Mouse (Mus musculus): ENCODE results near the gene Gpatch4. TPM values are rescaled to one million over a fixed set of nuclear protein-coding genes. Genes with fewer than 3 reads are reported as not detected.

Gpatch4 gene
- 36.6 and 42.6 TPM in 2 replicates for polyA plus RNA-seq (2015; fragmentation: Nextera tagmentation; extraction: Ambion mirVana)

DNA sequence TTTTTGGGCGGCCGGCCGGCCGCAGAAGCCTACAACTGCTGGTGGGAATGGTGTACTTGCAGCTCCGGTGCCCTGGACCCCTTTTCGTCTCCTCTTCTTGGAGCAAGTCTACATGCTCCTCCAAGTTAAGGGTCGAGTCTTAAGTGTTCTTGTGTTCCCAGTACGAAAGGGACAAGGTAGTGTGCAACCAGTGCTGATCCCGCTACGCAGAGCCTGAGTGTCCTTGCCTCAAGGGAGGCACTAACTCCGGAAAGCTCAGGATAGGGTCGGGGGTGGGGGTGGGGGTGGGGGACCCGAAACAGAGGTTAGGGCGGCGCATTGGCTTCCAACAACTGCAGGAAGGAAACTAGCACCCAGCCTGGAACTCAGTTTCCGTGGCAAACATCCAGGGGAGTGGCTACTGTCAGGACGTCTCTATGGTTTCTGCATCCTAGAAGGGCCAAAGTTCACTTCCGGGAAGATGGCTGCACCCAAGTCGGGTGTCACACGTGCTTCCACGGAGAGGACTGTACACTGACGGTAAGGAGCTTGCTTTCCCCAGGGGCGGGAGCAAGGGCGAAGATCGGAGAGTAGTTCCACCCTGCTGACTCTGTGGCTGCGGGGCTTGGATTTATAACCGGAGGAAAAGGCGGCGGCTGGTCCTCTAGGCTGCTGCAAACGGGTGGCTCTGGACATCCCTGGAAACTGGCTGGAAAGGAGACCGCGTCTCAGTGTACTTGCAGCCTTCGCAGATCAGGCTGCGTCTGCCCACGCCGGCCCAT, at the start of gene Gpatch4:
Gene Gpatch4 (plus strand): TSS at position 448 of the 761 bp plus-strand sequence.
- WGBS = 11% methylated on average over 36 of the region's 36 CpGs
- 0 out of 2 replicates have a peak, but pooled peaks cover 4% of the 10 kb centered on the region for H3K36me3 ChIP-seq
- H3K4me2 ChIP-seq = peak within 1 kb of the TSS; percentile 79
- peak within 1 kb of the TSS; percentile 54 for H3K9ac ChIP-seq (replicated peaks)
- H3K27me3 ChIP-seq (replicated peaks) = peaks cover 25% of the 10 kb centered on the region
- peak within 1 kb of the TSS; percentile 72 for H3K4me3 ChIP-seq (replicated peaks)
- peak; percentile 97 for ATAC-seq (ENCODE audit: low FRiP score)
- peaks cover 16% of the 10 kb centered on the region for H3K4me1 ChIP-seq
- H3K27ac ChIP-seq (replicated peaks) = peak within 1 kb of the TSS; percentile 72
- no peaks in the 10 kb centered on the region for H3K9me3 ChIP-seq (replicated peaks)

DNA sequence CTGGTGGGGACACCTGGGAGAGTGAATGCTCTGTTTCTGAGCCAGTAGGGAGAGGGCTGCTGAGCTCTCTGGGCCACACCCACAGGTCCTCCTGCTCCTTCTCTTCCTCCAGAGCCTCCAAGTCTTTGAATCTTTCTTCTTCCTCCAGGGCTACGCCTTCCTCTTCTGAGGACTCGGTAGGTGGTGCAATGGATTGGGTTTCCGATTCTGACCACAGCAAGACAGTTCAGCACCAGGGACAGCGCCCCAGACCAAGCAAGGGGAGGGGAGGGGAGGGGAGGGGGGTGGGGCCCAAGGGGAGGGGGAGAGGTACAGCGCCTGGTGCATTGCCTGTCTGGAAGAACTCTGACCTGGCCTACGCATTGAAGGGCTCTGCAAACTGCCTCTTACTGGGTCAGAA, 49.5 kb upstream of the Gpatch4 start:
- no peak for ATAC-seq (ENCODE audit: low FRiP score)
- H3K27ac ChIP-seq (replicated peaks) = no peak overlapping the region
- WGBS = 12% methylated on average over 3 of the region's 6 CpGs
- H3K4me1 ChIP-seq = peaks cover 22% of the 10 kb centered on the region
- H3K9ac ChIP-seq (replicated peaks) = no peak overlapping the region
- H3K9me3 ChIP-seq (replicated peaks) = no peaks in the 10 kb centered on the region
- H3K4me2 ChIP-seq = no peak overlapping the region
- H3K4me3 ChIP-seq (replicated peaks) = no peak overlapping the region
- H3K36me3 ChIP-seq = no peaks in the 10 kb centered on the region
- H3K27me3 ChIP-seq (replicated peaks) = peaks cover 71% of the 10 kb centered on the region

DNA sequence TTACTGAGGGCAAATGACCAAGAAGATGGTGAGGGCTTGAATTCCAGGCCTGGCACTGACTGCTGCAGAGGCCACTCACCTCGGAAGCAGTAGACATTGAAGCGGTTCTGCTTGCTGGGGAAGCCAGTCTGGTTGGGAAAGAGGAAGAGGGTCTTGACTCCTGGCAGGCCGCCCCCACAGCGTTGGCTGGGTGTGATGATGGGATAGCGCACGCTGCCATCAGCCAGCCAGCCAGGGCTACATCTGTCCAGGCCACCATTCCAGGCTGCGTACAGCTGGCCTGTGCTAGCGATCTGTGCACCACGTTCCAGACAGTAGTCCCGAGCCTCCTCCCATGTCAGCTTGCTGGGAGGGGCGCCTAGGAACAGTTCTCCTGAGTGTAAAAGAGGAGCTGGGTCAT, 47.6 kb upstream of the Gpatch4 start:
- peaks cover 34% of the 10 kb centered on the region for H3K4me1 ChIP-seq

DNA sequence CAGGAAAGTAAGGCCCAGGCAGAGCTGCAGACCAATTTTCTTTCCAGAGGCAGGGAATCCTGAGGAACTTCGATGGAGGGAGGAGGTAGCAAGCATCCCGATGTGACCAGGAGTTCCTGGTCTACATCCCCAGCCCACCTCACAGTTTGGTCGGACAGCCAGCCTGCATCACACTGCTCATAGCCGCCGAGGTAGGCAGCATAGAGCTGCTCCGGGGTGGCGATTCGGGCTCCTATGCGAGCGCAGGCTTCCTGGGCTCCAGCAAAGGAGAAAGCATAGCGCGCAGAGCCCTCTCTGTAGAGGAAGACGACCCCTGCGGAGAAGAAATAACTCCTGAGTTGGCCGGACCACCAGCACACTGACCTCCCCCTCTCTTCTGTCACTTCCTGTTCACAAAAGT, 46.5 kb upstream of the Gpatch4 start:
- no peak overlapping the region for H3K27ac ChIP-seq (replicated peaks)
- peak overlapping the region; percentile 92 for H3K4me2 ChIP-seq
- H3K4me1 ChIP-seq = peaks cover 42% of the 10 kb centered on the region
- no peak for ATAC-seq (ENCODE audit: low FRiP score)
- peak overlapping the region; percentile 47 for H3K4me3 ChIP-seq (replicated peaks)
- WGBS = 3% methylated on average over 15 of the region's 15 CpGs
- H3K36me3 ChIP-seq = no peaks in the 10 kb centered on the region
- peaks cover 93% of the 10 kb centered on the region for H3K27me3 ChIP-seq (replicated peaks)
- H3K9me3 ChIP-seq (replicated peaks) = no peaks in the 10 kb centered on the region
- 0 out of 2 replicates have a peak overlapping the region, but pooled peaks have one; percentile 54 for H3K9ac ChIP-seq (replicated peaks)

More for the DNA sequence above, 47.6 kb upstream of the Gpatch4 start:
- no peak overlapping the region for H3K27ac ChIP-seq (replicated peaks)
- H3K36me3 ChIP-seq = no peaks in the 10 kb centered on the region
- WGBS = 24% methylated on average over 11 of the region's 11 CpGs
- H3K9me3 ChIP-seq (replicated peaks) = no peaks in the 10 kb centered on the region
- no peak overlapping the region for H3K4me3 ChIP-seq (replicated peaks)
- ATAC-seq (ENCODE audit: low FRiP score) = no peak
- H3K4me2 ChIP-seq = no peak overlapping the region
- H3K27me3 ChIP-seq (replicated peaks) = peaks cover 88% of the 10 kb centered on the region
- no peak overlapping the region for H3K9ac ChIP-seq (replicated peaks)

DNA sequence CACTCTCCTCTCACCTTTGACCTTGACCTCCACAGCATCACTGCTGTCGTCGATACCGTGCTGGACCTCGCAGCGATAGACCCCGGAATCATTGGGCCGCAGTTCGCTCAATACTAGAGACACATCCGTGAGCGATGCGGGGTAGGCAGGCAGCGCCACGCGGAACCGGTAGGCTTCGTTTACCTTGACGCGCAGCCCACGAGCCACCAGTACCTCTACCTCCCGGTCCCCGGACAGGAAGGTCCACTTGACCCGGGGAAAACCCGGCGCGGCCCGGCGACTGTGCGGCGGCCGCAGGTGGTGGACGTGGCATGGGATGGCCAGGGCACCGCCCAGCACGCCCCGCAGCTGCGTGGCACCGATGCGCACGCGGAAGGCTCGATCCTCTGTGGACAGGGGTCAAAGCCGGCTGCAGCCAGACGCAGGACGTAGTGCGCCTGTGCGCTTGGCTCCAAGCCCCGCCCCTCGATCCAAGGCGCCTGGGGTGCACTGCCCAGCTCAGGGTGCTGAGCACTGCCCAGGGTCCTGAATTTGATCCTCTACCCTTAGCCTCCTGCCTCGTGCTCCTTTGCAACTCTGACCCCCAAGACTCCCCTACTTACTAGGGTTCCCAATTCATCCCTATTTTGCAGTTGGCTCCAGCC, 45.8 kb upstream of the Gpatch4 start:
- Histone ChIP-seq H3K36me3 (no peaks in the 10 kb centered on the region), H3K4me2 (peak overlapping the region; percentile 92), H3K27ac (replicated peaks) (no peak overlapping the region), H3K9me3 (replicated peaks) (no peaks in the 10 kb centered on the region), H3K4me3 (replicated peaks) (peak overlapping the region; percentile 47), H3K4me1 (peaks cover 49% of the 10 kb centered on the region), H3K9ac (replicated peaks) (peak overlapping the region; percentile 54), H3K27me3 (replicated peaks) (peaks cover 97% of the 10 kb centered on the region)
- no peak; the same call in 1 of the 2 replicates for ATAC-seq (ENCODE audit: low FRiP score)
- WGBS = 1% methylated on average over 49 of the region's 49 CpGs

DNA sequence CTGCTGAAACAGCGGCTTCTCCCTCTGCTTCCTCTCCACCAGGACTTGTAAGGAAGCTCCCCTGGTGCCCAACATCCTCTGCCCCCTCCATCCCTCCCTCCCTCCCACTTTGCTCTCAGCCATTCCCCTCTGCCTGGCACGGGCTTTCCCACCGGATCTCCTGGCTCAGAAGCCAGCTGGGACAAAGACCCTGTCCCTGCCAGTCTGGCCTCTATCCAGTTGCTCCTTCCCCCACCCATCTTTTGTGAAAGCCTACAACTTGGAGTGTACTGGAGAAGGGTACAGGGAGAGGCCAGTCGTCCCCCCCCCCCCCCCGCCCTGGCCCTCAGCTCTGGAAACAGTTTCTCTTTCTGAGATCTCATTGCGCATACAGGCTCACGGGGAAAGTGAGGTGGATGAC, 44.2 kb upstream of the Gpatch4 start:
- H3K36me3 ChIP-seq = no peaks in the 10 kb centered on the region
- H3K9ac ChIP-seq (replicated peaks) = peak overlapping the region; percentile 53; the same call in 1 of the 2 replicates
- peaks cover 99% of the 10 kb centered on the region for H3K27me3 ChIP-seq (replicated peaks)
- ATAC-seq (ENCODE audit: low FRiP score) = peak; percentile 33; the same call in 1 of the 2 replicates
- H3K9me3 ChIP-seq (replicated peaks) = no peaks in the 10 kb centered on the region
- H3K4me3 ChIP-seq (replicated peaks) = peak overlapping the region; percentile 43
- H3K4me1 ChIP-seq = peaks cover 56% of the 10 kb centered on the region
- peak overlapping the region; percentile 76; the same call in 1 of the 2 replicates for H3K27ac ChIP-seq (replicated peaks)
- H3K4me2 ChIP-seq = peak overlapping the region; percentile 92
- WGBS = 2% methylated on average over 7 of the region's 7 CpGs

DNA sequence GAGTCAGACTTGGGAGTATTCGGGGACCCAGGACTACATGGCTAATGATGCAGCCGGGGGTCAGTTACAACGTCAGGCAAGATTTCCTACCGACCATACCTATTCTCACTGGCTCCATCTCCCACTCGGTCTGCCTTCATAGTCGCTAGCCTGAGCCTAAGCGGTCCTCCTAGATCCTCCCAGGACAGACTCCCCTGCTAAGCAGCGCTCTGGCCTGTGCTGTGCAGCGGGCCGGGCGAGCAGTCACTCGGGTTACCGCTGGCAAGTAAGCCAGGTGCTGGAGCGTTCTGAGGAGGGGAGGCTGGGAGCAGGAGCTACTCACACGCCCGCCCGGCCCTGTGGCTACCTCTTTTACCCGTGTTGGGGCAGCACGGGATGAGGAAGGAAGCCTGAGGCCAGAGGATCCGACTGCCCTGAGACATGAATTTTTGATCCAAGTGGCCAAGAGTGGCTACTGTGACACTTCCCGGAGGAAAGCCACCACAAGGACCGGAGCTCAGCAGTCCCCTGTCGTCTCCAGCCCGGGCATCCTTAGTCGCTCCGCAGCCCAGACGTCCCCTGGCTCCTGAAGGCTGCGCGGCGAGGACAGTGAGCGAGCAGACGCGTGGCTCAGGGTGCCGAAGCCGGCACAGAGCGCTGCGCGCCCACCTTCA, 43.5 kb upstream of the Gpatch4 start:
- H3K36me3 ChIP-seq = no peaks in the 10 kb centered on the region
- peak overlapping the region; percentile 53 for H3K9ac ChIP-seq (replicated peaks)
- no peak for ATAC-seq (ENCODE audit: low FRiP score)
- H3K27ac ChIP-seq (replicated peaks) = peak overlapping the region; percentile 76
- under 1% methylated on average over 38 of the region's 38 CpGs for WGBS
- peak overlapping the region; percentile 92 for H3K4me2 ChIP-seq
- H3K9me3 ChIP-seq (replicated peaks) = no peaks in the 10 kb centered on the region
- peaks cover 95% of the 10 kb centered on the region for H3K27me3 ChIP-seq (replicated peaks)
- H3K4me3 ChIP-seq (replicated peaks) = peak overlapping the region; percentile 43
- H3K4me1 ChIP-seq = peaks cover 56% of the 10 kb centered on the region

DNA sequence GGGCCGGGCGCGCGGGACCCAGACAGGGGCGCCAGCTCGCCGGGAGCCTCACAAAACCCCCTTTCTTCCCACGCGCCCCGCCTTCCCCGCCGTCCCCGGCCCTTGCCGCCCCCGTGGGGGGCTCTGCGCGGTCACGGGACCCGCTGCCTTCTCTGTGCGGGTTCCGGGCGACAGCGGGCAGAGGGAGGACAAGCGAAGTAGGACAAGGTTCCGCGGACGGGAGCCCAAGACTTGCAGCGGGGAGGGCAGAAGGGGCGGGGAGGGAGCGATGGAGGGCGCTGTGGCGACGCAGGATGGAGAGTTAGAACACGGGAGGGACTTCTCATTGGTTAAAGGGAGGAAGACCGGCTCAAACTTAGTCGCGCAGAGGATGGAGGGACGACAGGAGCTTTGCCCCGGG, 42.7 kb upstream of the Gpatch4 start, which contains the start of gene Bcan:
Gene Bcan (minus strand): TSS at position 50 of the 400 bp plus-strand sequence.
- peak within 1 kb of the TSS; percentile 92 for H3K4me2 ChIP-seq
- peak within 1 kb of the TSS; percentile 76 for H3K27ac ChIP-seq (replicated peaks)
- peaks cover 87% of the 10 kb centered on the region for H3K27me3 ChIP-seq (replicated peaks)
- WGBS = 0% methylated on average over 37 of the region's 39 CpGs
- peak within 1 kb of the TSS; percentile 43 for H3K4me3 ChIP-seq (replicated peaks)
- H3K9ac ChIP-seq (replicated peaks) = peak within 1 kb of the TSS; percentile 53
- ATAC-seq (ENCODE audit: low FRiP score) = peak; percentile 27; the same call in 1 of the 2 replicates
- H3K36me3 ChIP-seq = no peaks in the 10 kb centered on the region
- H3K4me1 ChIP-seq = peaks cover 56% of the 10 kb centered on the region
- no peaks in the 10 kb centered on the region for H3K9me3 ChIP-seq (replicated peaks)

DNA sequence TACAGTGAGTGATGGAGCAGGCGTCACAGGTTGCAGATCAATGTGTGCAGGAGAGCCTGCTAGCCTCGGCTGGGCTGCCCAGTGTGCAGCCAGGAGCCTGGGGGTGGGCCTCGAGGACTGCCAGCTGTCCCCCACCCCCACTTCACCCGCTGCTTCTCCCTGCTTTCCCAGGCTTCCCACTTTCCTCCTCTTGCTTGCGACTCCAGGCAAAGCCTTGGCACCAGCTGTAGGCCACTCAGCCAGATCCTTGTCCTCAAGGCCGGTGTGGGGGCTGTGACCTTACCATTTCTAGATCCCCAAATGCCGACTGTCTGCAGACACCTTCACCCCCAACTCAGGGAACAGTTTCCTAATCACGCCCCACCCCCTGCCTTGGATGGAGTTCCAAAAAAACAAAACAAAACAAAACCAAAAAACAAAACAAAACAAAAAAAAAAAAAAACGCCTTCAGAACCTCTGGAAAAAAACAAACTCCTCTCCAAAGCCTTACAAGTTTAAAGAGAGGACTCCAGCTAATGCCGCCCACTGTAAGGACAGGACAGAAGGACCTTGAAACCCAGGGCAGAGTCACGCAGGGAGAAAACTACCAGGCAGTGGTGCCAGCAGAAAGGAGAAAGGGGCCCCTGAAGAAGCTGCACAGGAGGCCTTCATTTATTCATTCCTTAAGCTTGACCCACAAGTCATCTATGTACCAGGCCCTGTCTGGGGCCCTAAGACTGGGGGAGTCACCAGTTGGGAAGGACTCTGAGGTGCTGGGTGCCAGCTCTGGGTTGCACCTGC, 41.9 kb upstream of the Gpatch4 start:
- peaks cover 84% of the 10 kb centered on the region for H3K27me3 ChIP-seq (replicated peaks)
- peaks cover 53% of the 10 kb centered on the region for H3K4me1 ChIP-seq
- no peaks in the 10 kb centered on the region for H3K36me3 ChIP-seq
- no peak for ATAC-seq (ENCODE audit: low FRiP score)
- H3K9ac ChIP-seq (replicated peaks) = no peak overlapping the region
- H3K27ac ChIP-seq (replicated peaks) = peak overlapping the region; percentile 76
- peak overlapping the region; percentile 43 for H3K4me3 ChIP-seq (replicated peaks)
- 17% methylated on average over 11 of the region's 11 CpGs for WGBS
- peak overlapping the region; percentile 92 for H3K4me2 ChIP-seq
- no peaks in the 10 kb centered on the region; the same call in 1 of the 2 replicates for H3K9me3 ChIP-seq (replicated peaks)

DNA sequence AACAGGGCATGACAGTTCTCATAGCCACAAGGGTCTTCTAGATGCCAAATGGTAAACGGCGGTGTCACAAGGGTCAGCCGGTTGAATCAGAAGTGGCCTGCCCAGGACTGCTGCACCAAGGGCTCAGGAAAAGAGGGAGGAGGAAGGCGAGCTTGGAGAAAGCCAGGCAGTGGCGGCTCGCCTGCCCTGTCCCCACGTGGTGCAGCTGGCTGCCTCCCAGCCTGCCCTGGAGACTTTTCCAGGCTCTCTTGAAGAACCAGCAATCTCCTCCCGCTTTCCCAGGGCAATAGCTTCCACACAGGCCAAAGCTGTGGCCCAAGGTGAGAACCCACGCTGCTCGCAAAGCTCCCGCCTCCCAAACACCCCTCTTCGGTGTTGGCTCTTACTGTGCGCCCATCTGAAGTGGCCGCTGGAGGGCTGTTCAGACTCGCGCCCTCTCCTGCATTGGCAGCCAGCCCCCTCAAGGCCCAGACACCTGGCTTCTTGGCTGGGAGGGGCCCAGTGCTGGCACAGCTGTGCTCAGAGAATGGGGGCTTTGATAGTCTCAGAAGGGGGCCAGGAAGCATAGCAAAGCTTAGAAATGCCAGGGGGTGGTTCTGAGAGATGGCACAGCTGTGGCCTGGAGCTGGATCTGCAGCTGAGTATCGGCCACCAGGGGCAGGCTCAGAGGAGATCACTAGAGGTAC, 40.5 kb upstream of the Gpatch4 start:
- H3K4me3 ChIP-seq (replicated peaks) = no peak overlapping the region
- H3K36me3 ChIP-seq = no peaks in the 10 kb centered on the region
- peak overlapping the region; percentile 62 for H3K27ac ChIP-seq (replicated peaks)
- no peaks in the 10 kb centered on the region; the same call in 1 of the 2 replicates for H3K9me3 ChIP-seq (replicated peaks)
- H3K4me1 ChIP-seq = peaks cover 42% of the 10 kb centered on the region
- no peak overlapping the region for H3K9ac ChIP-seq (replicated peaks)
- H3K4me2 ChIP-seq = peak overlapping the region; percentile 33
- peaks cover 70% of the 10 kb centered on the region for H3K27me3 ChIP-seq (replicated peaks)
- ATAC-seq (ENCODE audit: low FRiP score) = peak; percentile 38
- 4% methylated on average over 17 of the region's 17 CpGs for WGBS

All from neural tube, embryonic 15.5 days (tissue).